Mouse (Mus musculus) hindlimb bud, embryonic 11.5 days (tissue): ENCODE data around the gene Acyp1.
"Not testable (repeated sequence)": the region's sequence is repeated elsewhere in the genome, so short reads cannot be mapped to it uniquely, and the experiment has no call there.

ENCODE experiments used
- DNase-seq: peaks from one replicate; pipeline ENCODE4 v3.0.0-alpha.2; 2012; ENCODE audit warnings: low read depth, low spot score; ENCODE audit errors: extremely low spot score

Gene Acyp1

DNA sequence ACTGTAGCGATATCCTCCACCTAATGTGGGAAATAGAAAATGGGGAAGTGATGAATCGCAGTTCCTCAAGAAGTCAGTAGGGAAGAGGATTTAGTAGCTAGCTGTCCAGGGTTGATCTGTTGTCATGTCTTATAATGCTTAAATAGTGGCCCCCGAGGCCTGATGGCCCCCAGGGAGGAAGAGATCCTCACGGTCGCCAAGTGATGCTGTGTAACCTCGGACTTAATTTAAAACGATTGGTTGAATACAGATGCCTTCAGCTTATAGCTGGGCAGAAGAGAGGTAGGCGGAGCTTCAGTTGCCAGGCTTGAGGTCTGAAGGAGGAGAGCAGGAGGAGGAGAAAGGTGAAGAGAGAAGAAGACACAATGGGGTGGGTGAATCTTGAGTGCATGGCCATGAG is 3.9 kb downstream of the Acyp1 start:
- DNase-seq: no peak

DNA sequence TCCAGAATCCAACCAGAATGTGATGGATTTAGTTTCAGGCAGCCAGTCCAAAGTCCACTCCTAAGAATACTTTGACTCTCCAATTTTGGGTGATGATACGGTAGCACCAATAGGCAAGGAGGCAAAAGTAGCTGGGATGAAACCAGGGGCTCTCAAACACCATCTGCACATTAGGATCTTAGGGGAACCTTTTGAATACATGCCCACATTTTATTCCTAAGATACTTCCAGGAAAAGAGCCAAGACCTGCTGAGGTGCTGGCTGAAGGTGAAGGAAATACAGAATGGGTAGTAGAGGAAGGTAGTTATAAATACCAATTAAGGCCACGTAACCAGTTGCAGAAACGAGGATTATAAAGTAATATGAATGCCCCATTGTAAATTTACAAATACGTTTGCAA is 6.5 kb downstream of the Acyp1 start:
- DNase-seq: not testable (repeated sequence)

DNA sequence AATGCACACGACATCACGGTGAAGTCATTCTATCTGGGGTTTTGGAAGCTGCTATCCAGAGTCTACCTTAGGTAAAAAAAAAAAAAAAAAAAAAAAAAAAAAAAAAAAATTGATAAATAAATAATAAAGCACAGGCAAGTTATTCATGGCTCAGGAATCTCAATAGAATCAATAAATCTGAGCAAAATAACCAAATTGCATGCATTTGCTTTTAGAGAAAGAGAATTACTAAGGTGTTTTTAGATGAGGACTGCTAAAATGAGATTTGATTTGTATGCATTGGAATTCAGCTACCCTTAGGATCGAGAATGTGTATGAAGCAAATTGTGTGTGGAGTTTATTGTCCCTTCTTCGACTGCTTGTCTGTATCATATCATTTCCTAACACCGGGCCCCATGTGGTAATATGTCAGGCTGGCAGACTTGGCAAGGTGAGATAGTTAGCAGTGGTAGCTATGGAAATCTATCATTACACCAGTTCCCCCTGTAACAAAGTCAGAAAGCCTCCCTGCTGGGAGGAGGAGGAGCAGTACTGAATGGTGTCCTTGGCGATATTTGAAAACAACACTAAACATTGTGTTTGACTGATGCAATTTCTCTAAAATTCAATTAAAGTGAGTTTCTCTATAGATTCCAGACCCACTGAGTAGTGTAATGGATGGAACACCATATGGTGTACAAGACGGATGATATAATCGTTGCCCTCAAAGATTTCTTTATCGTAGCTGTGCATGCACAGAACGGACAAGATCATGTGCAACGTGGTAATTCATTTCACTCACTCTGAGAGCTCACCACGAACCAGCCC is 7.2 kb downstream of the Acyp1 start:
- no peak for DNase-seq

DNA sequence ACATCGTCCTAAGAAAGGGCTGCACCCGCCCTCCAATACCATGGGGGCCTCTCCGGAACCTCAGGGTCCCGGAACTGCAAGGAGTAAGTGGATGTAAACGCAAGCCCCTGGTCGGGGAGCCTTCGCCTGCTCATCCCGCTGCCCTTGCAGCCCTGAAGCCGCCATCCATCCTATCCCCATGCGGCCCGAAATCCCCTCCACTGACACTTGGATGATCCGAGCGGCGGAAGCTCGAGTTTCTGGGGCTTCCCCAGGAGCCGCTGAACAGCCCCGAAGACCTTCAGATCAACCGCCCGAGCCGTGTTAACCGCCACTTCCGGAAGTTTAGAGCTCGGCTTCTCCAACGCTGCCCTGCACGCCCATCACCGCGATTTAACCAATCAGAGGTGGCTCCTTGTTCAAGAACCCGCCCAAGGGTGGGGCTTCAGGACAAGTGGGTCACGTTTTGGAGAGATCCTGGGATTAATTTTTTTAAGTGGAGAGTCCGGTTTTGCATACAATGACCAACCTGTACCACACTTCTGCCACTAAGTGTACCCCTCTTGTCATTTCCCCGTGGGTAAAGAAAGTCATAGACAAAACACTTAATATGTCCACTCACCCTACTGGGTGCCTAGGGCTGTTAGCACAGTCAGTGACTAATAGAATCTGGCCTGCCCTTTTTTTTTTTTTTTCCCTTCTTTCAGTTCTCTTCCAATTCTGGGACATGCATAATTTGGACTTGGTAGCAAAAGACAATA is 8.0 kb downstream of the Acyp1 start:
- peak; percentile 93 for DNase-seq

DNA sequence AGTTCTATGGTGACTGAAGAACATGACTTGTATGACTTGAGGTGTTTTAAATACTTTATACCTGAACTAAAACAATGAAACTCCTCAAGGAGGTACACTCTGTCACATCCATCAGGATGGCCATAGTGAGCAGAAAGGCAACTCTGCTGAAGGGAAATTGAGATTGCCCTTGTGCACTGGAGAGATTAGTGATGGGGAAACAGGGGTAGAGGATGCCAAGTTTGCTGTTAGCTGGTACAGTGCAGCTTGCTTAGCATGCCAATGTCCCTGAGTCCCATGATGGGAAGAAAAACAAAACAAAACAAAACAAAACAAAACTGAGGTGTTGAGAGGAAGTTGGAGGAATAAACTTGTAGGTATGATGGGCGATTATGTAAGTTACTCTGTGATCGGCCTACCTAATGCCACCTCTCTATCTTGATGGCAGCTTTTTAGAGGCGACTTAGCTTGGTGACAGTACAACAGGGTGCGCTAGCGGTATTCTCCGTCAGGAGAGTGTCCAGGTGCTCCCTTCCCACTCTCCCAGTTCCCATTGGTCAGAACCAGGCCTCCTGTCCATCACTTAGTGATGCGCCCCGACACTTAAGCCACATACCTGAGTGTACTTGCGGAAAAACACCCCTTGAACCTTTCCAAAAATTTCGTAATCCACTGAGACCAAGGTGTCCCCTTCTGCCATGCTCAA is 8.7 kb downstream of the Acyp1 start:
- DNase-seq: no peak

DNA sequence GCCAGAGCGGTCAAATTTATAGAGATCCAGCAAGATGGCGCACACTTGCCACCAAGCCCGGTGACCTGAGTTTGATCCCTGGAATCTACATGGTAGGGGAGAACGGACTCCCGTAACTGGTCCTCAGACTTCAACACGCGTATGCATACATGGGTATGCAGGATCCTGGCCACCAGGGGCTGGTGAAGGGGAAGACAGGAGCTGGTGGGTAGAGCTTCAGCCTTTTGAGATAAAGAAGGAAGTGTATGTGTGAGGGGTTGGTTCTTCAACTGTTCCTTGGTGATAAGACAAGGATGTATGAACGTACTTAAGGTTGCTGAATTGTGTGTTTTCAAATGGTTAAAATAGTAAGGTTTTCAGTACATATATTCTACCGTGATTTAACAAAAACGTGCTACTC is 9.3 kb downstream of the Acyp1 start:
- DNase-seq: no peak

DNA sequence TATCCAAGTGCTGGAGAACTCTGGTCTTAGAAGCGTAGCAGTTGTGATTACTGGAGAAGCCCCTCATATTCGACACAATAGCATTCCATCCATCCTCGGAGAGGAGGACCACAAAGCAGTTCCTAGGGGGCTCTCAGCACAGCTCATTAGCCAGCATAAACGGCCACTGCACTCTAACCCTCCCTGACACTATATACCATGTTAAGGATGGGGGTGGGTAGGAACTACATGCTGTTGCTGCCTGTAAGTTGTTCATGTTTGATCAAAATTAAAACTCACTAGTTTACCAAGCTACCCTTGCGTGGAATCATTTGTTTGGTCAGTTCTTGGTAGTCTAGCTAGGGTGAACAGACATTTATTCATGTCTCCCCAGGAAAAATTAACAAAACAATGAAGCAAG is 12.0 kb downstream of the Acyp1 start:
- DNase-seq: no peak

DNA sequence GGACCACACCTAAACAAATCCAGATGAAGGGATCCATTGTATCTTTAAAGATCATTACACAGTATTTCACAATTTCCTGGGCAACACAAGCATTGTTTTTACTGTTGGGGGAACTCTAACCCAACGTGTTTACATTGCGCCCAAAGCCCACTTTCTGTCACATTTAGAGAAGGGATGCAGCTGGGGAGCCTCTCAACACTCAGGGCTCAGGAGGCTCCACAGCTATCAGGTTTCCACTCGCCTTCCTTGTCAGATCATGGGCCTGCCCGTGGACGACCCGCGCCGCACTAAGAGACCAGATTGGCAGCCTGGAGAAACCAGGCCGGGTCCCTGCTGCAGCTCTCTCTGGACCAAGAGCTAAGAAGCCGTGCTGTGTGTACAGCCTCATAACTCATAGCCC is 14.7 kb downstream of the Acyp1 start:
- no peak for DNase-seq

DNA sequence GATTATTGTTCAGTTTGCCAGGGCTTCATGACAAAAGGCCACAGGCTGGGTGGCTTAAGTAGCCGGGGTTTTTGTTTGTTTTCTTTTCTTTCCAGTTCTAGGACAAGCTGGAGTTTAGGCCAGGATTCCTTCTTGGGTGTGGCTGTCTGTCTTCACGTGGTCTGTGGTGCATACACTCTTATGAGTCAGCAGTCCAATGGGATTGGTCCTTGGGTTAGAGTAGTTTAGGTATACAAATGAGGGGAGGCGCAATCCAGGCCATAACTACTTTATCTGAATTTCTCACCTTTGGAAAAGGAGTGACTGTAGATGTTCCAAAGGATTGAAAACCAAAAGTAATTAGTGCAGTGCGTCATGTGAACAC is 16.4 kb downstream of the Acyp1 start:
- no peak for DNase-seq

DNA sequence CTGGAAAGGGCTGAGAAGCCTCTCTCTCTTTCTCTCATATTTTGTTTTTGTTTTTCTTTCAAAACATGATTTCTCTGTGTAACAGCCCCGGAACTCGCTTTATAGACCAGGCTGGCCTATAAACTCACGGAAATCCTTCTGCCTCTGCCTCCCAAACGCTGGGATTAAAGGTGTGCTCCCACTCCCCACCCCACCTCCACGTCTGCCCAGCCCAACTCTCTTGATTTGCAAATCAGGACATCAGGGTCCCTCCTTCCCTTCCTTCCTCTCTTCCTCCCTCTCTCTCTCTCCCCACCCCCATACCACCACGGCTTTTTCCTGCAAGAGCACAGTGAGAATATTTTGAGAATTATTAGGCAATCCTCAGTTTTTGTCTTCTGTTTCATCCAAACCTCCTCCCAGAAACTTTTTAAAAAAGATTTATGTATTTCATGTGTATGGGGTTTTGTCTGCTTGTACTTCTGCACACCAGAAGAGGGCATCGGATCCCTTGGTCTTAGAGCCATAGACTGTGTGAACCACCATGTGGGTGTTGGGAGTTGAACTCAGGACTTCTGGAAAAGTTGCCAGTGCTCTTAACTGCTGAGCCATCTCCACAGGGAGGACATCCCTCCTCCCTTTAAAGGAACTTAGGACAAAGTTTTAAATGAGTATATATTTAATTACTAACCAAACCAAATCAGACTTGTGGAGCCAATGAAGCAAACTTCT is 17.0 kb downstream of the Acyp1 start:
- DNase-seq: no peak

DNA sequence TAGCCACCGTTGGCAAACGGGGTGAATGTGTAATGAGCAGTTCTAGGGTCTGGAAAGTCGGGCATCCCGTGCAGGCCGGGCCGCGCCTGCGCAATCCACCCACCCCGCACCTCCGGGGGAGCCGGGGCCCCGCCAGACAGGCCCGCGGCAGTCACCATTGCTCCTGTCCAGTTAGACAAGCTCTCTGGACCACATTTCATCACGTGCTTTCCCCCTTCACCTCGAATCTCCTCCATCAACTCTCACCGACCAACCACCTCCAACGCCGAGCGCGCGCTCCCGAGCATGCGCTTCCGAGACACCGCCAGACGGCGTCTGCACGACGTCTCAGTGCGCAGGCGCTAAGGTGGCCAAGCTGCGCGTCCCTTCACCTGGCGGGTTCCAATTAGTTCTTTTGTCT is 17.9 kb downstream of the Acyp1 start, which contains the start of gene Mlh3:
Gene Mlh3, minus strand, starts transcription at position 281 of the 400 bp plus-strand sequence.
- DNase-seq: peak; percentile 71

DNA sequence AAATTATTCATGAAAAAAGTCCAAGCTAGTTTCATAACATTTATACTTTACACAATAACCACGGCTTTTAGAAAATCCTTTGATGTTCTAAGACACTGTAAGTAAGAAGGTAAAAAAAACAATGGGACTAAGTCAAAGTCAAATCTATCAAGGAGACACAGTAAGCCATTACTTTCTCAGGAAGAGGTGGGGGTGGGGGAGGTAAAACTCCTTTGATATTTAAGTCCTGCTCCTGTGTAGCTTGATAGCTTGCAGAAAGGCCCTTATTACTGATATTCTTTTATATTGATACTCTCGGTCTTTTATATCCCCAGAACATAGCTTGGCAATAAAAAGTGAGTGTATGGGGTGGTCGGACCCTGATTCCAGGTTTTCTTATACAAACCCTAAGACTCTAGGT is 18.4 kb downstream of the Acyp1 start:
- DNase-seq: no peak

DNA sequence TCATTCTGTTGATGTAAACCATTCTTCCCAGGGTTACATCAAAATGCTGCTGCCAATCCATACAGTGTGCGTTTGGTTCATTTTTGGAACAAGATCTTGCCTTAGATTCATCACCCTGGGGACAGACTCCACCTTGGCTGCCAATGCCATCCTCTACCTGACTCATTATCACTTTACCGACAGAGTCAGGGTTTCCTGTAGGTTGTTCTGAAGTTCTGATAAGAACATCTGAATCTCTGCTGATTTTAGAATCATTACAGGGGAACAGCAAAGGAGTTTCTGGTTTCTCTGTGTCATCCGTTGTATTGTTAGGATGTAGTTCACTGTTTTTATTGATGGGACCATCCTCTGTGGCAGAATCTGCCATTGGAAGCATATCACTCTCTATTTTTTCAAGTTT is 22.0 kb downstream of the Acyp1 start:
- no peak for DNase-seq

DNA sequence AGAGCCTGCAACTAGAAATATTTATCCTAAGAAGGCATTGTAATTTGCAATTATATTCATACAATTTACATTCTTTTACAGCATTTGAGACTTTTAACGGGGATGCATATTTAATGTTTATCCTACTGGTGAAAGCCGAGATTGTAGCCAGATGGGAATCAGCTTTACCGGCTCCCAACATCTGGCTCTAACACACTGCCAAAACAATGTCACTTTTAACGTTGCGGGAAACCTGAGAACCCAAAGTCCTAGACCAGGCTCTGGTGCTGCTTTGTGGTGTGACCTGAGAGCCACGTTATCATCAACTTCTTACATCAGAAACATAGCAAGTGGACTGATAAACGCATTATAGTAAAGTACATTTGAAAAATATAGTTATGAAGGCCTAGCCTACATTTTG is 23.3 kb downstream of the Acyp1 start:
- no peak for DNase-seq

DNA sequence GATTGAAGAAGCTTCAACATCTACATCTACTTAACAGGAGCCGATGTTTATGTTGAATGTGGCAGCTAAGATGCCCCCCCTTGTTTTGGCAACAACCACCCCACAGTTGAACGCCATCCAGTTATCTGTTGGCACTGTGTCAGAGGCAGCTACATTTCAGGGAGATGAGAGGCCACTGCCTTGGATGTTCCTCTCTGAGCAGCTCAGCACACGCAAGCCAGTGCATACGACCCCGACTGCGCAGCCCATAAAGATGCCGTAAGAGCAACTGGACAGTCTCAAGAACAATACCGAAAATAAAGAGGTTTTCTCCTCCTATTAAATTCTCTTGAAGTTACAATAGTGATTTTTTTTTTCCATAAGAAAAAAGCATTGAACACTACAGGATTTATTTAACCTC is 23.7 kb downstream of the Acyp1 start:
- no peak for DNase-seq

DNA sequence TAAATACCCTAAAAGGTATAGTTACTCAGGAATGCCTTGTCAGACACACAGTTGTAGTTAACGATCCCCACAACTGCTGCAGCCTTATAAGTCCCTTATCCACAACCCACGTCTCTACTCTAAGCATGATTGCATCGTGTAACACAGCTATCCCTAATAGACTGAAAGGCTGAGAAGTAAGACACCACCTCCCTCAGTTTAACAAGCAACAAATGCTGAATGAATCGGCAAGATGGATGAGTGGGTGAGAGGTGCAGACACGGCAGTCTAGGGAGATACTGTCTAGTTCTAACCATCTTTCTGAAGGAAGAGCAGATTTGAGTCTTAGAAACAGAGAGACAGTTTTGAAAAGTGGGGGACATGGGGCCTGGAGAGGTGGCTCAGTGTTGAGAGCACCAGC is 25.0 kb downstream of the Acyp1 start:
- no peak for DNase-seq

DNA sequence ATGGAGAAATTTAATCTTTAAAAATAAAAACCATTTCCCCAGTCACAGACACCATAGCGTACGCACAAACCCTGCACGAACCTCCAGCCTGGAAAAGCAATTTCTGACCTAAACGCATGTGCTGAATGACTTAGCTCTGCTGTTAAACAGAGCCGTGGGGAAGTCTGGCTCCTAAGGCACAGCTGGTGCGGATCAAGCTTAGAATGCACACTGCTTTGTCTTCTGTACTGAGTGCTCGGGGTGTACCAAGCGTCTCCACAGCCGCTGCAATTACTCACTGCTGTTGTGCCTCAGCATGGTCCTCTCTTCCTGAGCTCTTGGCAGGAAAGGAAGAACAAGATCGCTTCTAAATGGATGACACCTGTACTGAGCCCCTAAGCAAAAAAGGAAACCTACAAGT is 25.7 kb downstream of the Acyp1 start:
- DNase-seq: no peak

DNA sequence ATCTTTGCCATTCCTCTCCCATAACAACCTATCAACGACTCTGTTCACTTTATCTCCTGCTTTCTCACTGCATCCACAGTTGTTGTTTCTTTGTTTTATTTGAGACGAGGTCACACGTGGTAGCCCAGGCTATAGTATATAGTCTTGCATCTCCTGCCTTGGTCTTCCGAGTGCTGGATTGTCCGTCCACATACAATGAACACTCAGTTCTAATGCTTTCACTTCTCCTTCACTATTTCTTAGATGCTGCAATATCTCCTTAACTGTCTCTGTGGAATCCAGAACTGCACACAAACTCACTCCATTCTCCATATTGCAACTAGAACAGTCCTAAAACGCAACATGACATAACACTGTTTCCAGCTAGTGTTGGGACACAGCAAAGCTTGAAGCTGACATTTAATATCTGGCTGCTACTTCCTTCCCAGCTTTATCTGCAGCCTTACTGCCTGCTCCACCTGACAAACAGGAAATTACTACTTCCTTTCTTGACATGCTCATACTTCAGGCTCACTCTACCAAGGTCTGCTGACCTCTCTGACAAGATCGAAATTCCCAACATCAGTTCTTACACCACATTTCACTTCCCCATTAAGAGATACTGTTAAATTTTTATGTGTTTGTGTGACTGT is 31.1 kb downstream of the Acyp1 start:
- DNase-seq: no peak

DNA sequence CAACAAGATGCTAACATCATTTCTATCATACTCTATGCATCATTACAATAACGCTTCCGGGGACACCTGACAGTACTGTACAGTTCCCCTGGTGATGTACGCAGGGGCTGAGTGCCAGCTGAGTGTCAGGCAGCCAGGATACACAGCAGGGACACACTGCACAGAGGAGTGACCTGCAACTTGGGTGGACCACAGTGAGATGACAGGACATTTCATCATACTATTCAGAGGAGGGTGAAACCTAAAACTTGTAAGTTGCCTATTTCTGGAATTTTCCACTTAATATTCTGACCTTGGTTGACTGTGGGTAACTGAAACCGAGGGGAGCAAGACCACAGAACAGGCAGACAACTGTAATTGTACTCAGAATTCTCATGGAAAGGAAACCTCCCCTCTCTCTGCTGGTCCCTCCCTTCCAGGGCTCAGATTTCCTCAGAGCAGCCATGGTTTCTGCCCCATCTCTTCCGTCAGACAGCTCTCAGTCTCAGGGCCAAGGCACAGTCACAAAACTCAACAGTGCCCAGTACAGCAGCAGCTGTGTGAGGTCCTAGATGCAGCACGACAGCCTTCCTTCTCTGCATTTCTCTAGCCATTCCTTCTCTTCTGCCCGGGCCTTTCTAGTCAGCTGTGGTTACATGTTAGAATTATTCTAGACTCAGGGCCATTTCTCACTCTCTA is 32.0 kb downstream of the Acyp1 start:
- DNase-seq: no peak

DNA sequence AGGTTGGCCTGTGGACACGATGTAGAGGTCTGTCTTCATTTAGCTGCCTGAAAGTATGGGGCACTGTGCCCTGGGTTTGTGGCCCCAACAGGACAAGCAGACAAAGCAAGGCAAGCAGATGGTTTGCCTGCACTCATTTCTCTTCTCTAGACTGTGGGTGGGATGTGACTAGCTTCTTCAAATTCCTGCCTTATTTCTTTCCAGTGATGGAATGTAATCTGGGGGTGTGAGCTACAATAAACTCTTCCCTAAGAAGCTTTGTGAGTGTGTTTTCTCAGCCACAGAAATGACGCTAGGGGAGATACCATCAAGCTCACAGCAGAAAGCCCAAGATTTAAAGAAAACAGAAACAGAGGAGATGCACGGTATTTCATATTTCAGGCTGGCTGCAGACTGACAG is 36.2 kb downstream of the Acyp1 start:
- no peak for DNase-seq
